Mouse (Mus musculus): ENCODE data around the gene Aprt.

The Aprt gene

GRCm38 (mm10) chr8:122576648-122577022 is at the start of gene Aprt:
Gene Aprt, minus strand, starts transcription at chr8:122576909.
- DNase-seq (ENCODE audit: extremely low read depth, insufficient read length, low spot score), result peak; percentile 95

- DNase-seq (ENCODE audit: extremely low read depth, insufficient read length, low spot score), result no peak
These were observed 49.1 kb upstream of the Aprt start for GRCm38 (mm10) chr8:122625811-122626210.

- DNase-seq (ENCODE audit: extremely low read depth, insufficient read length, low spot score), result no peak
These were observed 47.9 kb upstream of the Aprt start for GRCm38 (mm10) chr8:122624653-122625052.

- DNase-seq (ENCODE audit: extremely low read depth, insufficient read length, low spot score), result no peak
These were observed 47.3 kb upstream of the Aprt start for GRCm38 (mm10) chr8:122623844-122624642.

- no peak for DNase-seq (ENCODE audit: extremely low read depth, insufficient read length, low spot score)
These were observed 46.0 kb upstream of the Aprt start, which contains the start of gene Pabpn1l for GRCm38 (mm10) chr8:122622727-122623126. Gene Pabpn1l, minus strand, starts transcription at chr8:122622739.

GRCm38 (mm10) chr8:122620446-122620845 is 43.7 kb upstream of the Aprt start:
- DNase-seq (ENCODE audit: extremely low read depth, insufficient read length, low spot score), result no peak

- DNase-seq (ENCODE audit: extremely low read depth, insufficient read length, low spot score), result no peak
These were observed 42.1 kb upstream of the Aprt start for GRCm38 (mm10) chr8:122618660-122619378.

- DNase-seq (ENCODE audit: extremely low read depth, insufficient read length, low spot score), result no peak
These were observed 41.3 kb upstream of the Aprt start for GRCm38 (mm10) chr8:122617947-122618546.

GRCm38 (mm10) chr8:122616181-122616905 is 39.6 kb upstream of the Aprt start:
- DNase-seq (ENCODE audit: extremely low read depth, insufficient read length, low spot score), result no peak

- DNase-seq (ENCODE audit: extremely low read depth, insufficient read length, low spot score), result peak; percentile 93
These were observed 34.8 kb upstream of the Aprt start, which contains the start of the genes Galns and Trappc2l for GRCm38 (mm10) chr8:122611295-122612133. Gene Galns, minus strand, starts transcription at chr8:122611463. Gene Trappc2l, plus strand, starts transcription at chr8:122611640.

GRCm38 (mm10) chr8:122610612-122611277 is 34.0 kb upstream of the Aprt start:
- no peak for DNase-seq (ENCODE audit: extremely low read depth, insufficient read length, low spot score)

- DNase-seq (ENCODE audit: extremely low read depth, insufficient read length, low spot score), result no peak
These were observed 33.5 kb upstream of the Aprt start for GRCm38 (mm10) chr8:122610209-122610608.

GRCm38 (mm10) chr8:122606810-122607209 is 30.1 kb upstream of the Aprt start:
- no peak for DNase-seq (ENCODE audit: extremely low read depth, insufficient read length, low spot score)

- no peak for DNase-seq (ENCODE audit: extremely low read depth, insufficient read length, low spot score)
These were observed 28.7 kb upstream of the Aprt start for GRCm38 (mm10) chr8:122605367-122605766.

- DNase-seq (ENCODE audit: extremely low read depth, insufficient read length, low spot score), result no peak
These were observed 27.9 kb upstream of the Aprt start for GRCm38 (mm10) chr8:122604640-122605039.

- DNase-seq (ENCODE audit: extremely low read depth, insufficient read length, low spot score), result no peak
These were observed 24.0 kb upstream of the Aprt start for GRCm38 (mm10) chr8:122600666-122601065.

GRCm38 (mm10) chr8:122596031-122596430 is 19.3 kb upstream of the Aprt start:
- DNase-seq (ENCODE audit: extremely low read depth, insufficient read length, low spot score), result no peak

GRCm38 (mm10) chr8:122593783-122594507 is 17.2 kb upstream of the Aprt start:
- no peak for DNase-seq (ENCODE audit: extremely low read depth, insufficient read length, low spot score)

- DNase-seq (ENCODE audit: extremely low read depth, insufficient read length, low spot score), result no peak
These were observed 16.5 kb upstream of the Aprt start for GRCm38 (mm10) chr8:122593240-122593639.
